Mouse (Mus musculus) urinary bladder, postnatal 0 days (tissue): ENCODE measurements around the gene Lsm14a. TPM values are rescaled to one million over a fixed set of nuclear protein-coding genes. Genes with fewer than 3 reads are reported as not detected.

Experiments used
- polyA plus RNA-seq: library from polyadenylated mRNA; unstranded; fragments of >200 nt; fragmentation: Nextera tagmentation; extraction: Ambion mirVana; gene quantifications from 2 replicates; pipeline ENCODE4 v1.2.1, GENCODE M21; 2015

Lsm14a gene
- 52.2 and 57.9 TPM in 2 replicates for polyA plus RNA-seq

DNA sequence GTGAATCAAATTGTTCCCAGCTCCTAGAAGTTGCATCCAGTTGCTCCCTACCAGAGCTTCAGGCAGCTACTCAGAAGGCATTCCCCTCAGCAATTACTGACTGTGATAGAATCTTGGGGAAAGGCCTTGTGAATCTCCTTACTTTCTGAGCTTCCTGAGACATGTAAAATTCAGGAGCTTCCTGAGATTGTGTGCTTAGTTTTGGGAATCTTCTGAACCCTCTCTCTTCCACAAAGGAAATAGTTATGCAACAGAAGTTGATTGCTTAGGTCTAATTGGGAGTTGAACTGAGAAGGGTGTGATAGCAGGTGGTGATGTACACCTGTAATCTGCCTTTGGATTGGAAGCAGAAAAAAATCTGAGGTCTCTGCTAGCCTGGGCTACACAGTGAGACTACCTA is at the start of gene Lsm14a:
Gene Lsm14a, minus strand, starts transcription at position 101 of the 400 bp plus-strand sequence.

DNA sequence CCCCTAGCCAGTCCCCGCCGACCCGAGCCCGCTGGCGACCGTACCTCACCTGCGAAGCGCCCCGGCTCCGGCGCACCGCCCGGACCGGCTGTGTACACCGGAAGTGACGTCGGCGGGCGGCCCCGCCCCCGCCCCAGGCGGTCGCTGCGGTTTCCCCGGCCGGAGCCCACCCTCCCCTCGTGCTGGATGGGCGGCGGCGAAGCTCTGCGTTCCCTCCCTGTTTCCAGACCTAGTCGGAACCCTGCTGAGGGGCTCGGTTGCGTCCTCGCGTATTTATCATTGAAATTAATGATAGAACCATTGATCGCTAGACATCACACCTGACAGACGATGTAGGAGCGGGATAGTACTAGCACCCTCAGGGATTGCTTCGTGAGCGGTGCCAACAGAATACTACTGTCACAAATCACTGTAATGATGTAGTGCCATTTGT is 79.7 kb downstream of the Lsm14a start, which contains the start of gene 4931406P16Rik:
Gene 4931406P16Rik, minus strand, starts transcription at position 109 of the 433 bp plus-strand sequence.

Other genes with a start within 250 kb of the Lsm14a start
- 81.1 and 88.7 TPM in 2 replicates for gene Uba2, start 223.7 kb downstream of the Lsm14a start, polyA plus RNA-seq
- gene Pdcd2l, start 196.7 kb downstream of the Lsm14a start, polyA plus RNA-seq: 35.8 and 38.7 TPM in 2 replicates
- 267 and 271 TPM in 2 replicates for gene Gpi1, start 163.0 kb downstream of the Lsm14a start, polyA plus RNA-seq
- not detected in 2 replicates for gene Gm6096, start 142.3 kb downstream of the Lsm14a start, polyA plus RNA-seq
- gene 4931406P16Rik, start 79.8 kb downstream of the Lsm14a start, polyA plus RNA-seq: 22.9 and 31.6 TPM in 2 replicates